25 mouse cellular contexts compared by ENCODE assay signal in genomic region chr5:125000756-125001250, GRCm38 (mm10). TPM values are rescaled to one million over a fixed set of nuclear protein-coding genes. Genes with fewer than 3 reads are reported as not detected.
DNase-seq lines count a peak whose midpoint lies in the region; ATAC-seq lines count a peak whose summit lies in the region.
"Had no signal": no experiment of that assay in that cellular context is flagged by ENCODE, and none has a peak within 500 bp of the region (broad histone marks: within the 10 kb centered on the region; RNA-seq: fewer than 3 reads in every experiment).

No protein-coding gene starts in this region.

- ATAC-seq in hindbrain, embryonic 14.5 days (ENCODE audit: low FRiP score) = no peak
- ATAC-seq: forebrain, embryonic 15.5 days; hindbrain, postnatal 0 days; inflammation-experienced regulatory T-cells, adult 6 months; intestine, embryonic 16.5 days had no signal

- no peak overlapping the region for H3K9ac ChIP-seq in hindbrain, embryonic 14.5 days
- H3K9ac ChIP-seq: embryonic facial prominence, embryonic 13.5 days; forebrain, embryonic 12.5 days; forebrain, embryonic 15.5 days; hindbrain, embryonic 13.5 days had no signal

- peak overlapping the region; percentile 70; the same call in 1 of the 2 replicates for H3K27ac ChIP-seq in hindbrain, embryonic 10.5 days
- no peak overlapping the region for H3K27ac ChIP-seq in hindbrain, embryonic 14.5 days
- H3K27ac ChIP-seq: embryonic facial prominence, embryonic 13.5 days; forebrain, embryonic 12.5 days; forebrain, embryonic 15.5 days; hindbrain, embryonic 13.5 days; hindbrain, postnatal 0 days had no signal

- H3K27me3 ChIP-seq in hindbrain, embryonic 10.5 days (ENCODE audit: insufficient read depth, poor library complexity, severe bottlenecking) = peaks cover 40% of the 10 kb centered on the region
- peaks cover 13% of the 10 kb centered on the region for H3K27me3 ChIP-seq in hindbrain, embryonic 14.5 days (ENCODE audit: control insufficient read depth, insufficient read depth, low read length)

- H3K36me3 ChIP-seq in hindbrain, embryonic 10.5 days = no peaks in the 10 kb centered on the region
- H3K36me3 ChIP-seq in hindbrain, embryonic 14.5 days (replicated peaks; ENCODE audit: control insufficient read depth, insufficient read depth) = no peaks in the 10 kb centered on the region
- H3K36me3 ChIP-seq: embryonic facial prominence, embryonic 10.5 days; embryonic facial prominence, embryonic 13.5 days; forebrain, embryonic 12.5 days; forebrain, embryonic 15.5 days; G1E; hindbrain, embryonic 13.5 days had no signal

- peaks cover 5% of the 10 kb centered on the region; the same call in 1 of the 2 replicates for H3K9me3 ChIP-seq in hindbrain, embryonic 10.5 days
- H3K9me3 ChIP-seq in hindbrain, embryonic 14.5 days (ENCODE audit: control insufficient read depth, low read length) = 0 out of 2 replicates have a peak, but pooled peaks cover 3% of the 10 kb centered on the region
- H3K9me3 ChIP-seq: embryonic facial prominence, embryonic 13.5 days; forebrain, embryonic 12.5 days; forebrain, embryonic 15.5 days; hindbrain, embryonic 13.5 days had no signal

- no peak overlapping the region for H3K4me2 ChIP-seq in hindbrain, embryonic 14.5 days (replicated peaks)
- H3K4me2 ChIP-seq: embryonic facial prominence, embryonic 13.5 days; forebrain, embryonic 12.5 days; forebrain, embryonic 15.5 days; heart, embryonic 11.5 days; hindbrain, embryonic 13.5 days had no signal

- WGBS in hindbrain, embryonic 10.5 days = 44% methylated on average over 10 of the region's 10 CpGs
- WGBS in hindbrain, embryonic 14.5 days = 60% methylated on average over 10 of the region's 10 CpGs

- H3K4me1 ChIP-seq in hindbrain, embryonic 10.5 days (replicated peaks) = peaks cover 66% of the 10 kb centered on the region
- H3K4me1 ChIP-seq in hindbrain, embryonic 14.5 days (replicated peaks; ENCODE audit: control insufficient read depth, insufficient read depth, low read length) = peaks cover 14% of the 10 kb centered on the region

- no peak overlapping the region for H3K4me3 ChIP-seq in hindbrain, embryonic 10.5 days
- no peak overlapping the region for H3K4me3 ChIP-seq in hindbrain, embryonic 14.5 days (replicated peaks; ENCODE audit: low read length)
- H3K4me3 ChIP-seq: embryonic facial prominence, embryonic 10.5 days; embryonic facial prominence, embryonic 13.5 days; erythroblast, embryonic 14.5 days; forebrain, embryonic 12.5 days; forebrain, embryonic 15.5 days; hindbrain, embryonic 13.5 days had no signal

- peak; percentile 49 for DNase-seq in hindbrain, embryonic 10.5 days (ENCODE audit: low spot score)
- no peak for DNase-seq in hindbrain, embryonic 14.5 days (ENCODE audit: low spot score)
- peak; percentile 17 for DNase-seq in adipocyte (ENCODE audit: low spot score)
- peak; percentile 64 for DNase-seq in embryo, embryonic 10.5 days (ENCODE audit: low spot score)
- DNase-seq in mesoderm, embryonic 11.5 days (ENCODE audit: low read depth, low spot score) = peak; percentile 49
- no peak for DNase-seq in yolk sac, embryonic 10.5 days (ENCODE audit: low spot score)
- no peak for DNase-seq in thymus, postnatal 0 days (ENCODE audit: low spot score)
- DNase-seq: adrenal gland, adult 8-10 months; adrenal gland, postnatal 25 days; B cell, adult 2 months; cerebellum, adult 18-20 months; cerebellum, adult 9-10 months; cerebellum, postnatal 25 days; gastrocnemius, postnatal 25 days had no signal

RNA-seq across cellular contexts. Expression of gene Rflna, which starts 2.2 kb away (rescaled TPM):
- 4.3 and 7.7 TPM in 2 replicates for polyA plus RNA-seq in hindbrain, embryonic 10.5 days (2016; fragmentation: Nextera tagmentation; extraction: Ambion mirVana)
- polyA plus RNA-seq in hindbrain, embryonic 14.5 days (2014; fragmentation: Nextera tagmentation; extraction: Ambion mirVana) = 5.8 and 6.4 TPM in 2 replicates
- 0.51 and 0.61 TPM in 2 replicates for polyA plus RNA-seq in thymus, postnatal 0 days (2015; fragmentation: Nextera tagmentation; extraction: Ambion mirVana)
- polyA plus RNA-seq: erythroblast, embryonic 14.5 days; G1E had no signal

Comparison
In these comparisons a context has a peak if more than half of its experiments do, and no peak if none do; other contexts are left out.
1. DNase-seq: peak in hindbrain, embryonic 10.5 days (single experiment), adipocyte (single experiment), embryo, embryonic 10.5 days (single experiment) and mesoderm, embryonic 11.5 days (single experiment); none in hindbrain, embryonic 14.5 days (single experiment), yolk sac, embryonic 10.5 days (single experiment) and thymus, postnatal 0 days (single experiment).